Mouse (Mus musculus): ENCODE measurements around the gene Selenof. TPM values are rescaled to one million over a fixed set of nuclear protein-coding genes. Genes with fewer than 3 reads are reported as not detected.

Gene Selenof
- total RNA-seq, 2 experiments from 2014 or later = 141 to 147 TPM

DNA sequence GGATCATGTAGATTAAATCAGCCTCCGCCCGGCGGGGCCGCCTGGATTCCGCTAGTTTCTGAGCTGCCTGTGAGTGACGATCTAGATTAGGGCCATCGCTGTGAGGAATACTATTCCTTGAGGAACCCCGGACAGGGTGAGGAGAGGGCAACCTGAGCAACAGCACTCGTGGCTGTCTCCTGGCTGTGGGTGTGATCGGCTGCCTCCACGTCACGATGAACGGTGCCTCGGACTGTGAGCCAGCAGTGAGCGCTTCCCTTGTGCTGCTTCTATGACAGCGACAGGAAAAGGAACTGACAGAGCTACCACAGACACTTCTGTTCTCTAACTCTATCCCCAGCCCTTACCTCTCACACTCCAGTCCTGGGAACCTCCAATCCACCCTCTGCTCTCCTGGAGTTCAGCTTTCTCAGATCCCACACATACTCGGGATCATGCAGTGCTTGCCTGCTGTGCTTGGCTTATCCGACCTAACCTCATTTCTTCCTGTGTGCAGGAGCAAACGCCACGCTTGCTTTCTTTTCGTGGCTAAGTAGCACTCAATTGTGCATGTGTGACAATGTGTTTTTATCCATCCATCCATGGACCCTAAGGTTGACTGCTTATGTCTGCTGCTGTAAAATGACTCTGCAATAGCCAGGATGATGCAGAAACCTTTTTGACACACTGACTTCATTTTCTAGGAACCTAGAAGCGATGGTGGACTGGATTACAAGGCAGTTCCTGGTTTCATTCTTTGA, 8.4 kb upstream of the Selenof start:
- no peak for DNase-seq (ENCODE audit: low spot score)
- intact Hi-C loops (cut with DNase I) = no loop called here

DNA sequence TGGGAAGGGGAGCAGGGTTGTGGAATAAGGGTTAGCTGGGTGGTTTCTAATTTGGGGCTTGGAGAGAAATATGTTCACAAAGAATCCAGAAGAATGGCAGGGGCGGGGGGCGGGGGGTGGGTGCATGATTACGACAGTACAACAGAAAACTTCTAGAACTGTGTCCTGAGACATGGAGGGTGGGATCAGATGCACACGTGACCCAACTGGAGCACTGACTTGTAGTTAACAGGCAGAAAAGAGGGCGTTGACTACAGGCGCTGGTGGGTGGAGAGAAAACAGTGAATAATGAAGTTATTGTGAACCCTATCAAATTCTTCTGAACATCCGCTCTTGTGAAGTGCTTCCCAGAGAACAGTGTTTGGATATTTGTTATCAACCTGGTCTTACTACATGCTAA, 6.2 kb upstream of the Selenof start:
- intact Hi-C loops (cut with DNase I) = no loop called here
- no peak for DNase-seq (ENCODE audit: low spot score)

GRCm38 (mm10) chr3:144565212-144565611, 4.9 kb upstream of the Selenof start:
- intact Hi-C loops (cut with DNase I) = loop anchor here (5.0 kb wide), 3 partner anchors 33 to 127 kb away; no protein-coding TSS in a partner anchor
- no peak for DNase-seq (ENCODE audit: low spot score)

DNA sequence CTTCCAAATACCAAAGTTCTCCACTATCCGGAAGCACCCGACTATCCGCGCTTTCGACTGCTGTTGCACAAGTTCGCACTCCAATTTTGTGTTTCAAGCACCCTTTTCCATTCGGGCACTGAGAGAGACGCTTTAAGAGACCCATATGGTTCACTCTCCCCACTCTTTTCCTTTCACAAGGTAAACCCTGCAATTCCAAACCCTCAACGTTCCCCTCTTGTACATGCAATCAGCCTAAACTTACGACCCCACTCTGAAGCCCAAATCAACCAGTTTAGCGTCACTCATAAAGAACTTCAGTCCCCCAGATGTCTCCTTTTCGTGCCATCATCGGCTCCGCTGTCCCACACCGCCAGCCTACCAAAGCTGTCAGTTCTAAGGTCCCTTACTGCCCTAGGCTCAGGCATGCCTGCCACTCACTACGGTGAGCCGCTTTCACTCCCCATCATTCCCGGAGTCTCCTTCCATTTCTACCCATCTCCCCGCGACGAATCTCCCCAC, 1.2 kb upstream of the Selenof start:
- DNase-seq (ENCODE audit: low spot score) = no peak
- intact Hi-C loops (cut with DNase I) = loop anchor here (5.0 kb wide), 3 partner anchors 37 to 123 kb away; no protein-coding TSS in a partner anchor

- DNase-seq (ENCODE audit: low spot score) = peak; percentile 9
- intact Hi-C loops (cut with DNase I) = loop anchor here (5.0 kb wide), 3 partner anchors 37 to 123 kb away; no protein-coding TSS in a partner anchor
Observed at GRCm38 (mm10) chr3:144569401-144569971, 618 bp upstream of the Selenof start.

GRCm38 (mm10) chr3:144570816-144571487, 848 bp downstream of the Selenof start:
- DNase-seq (ENCODE audit: low spot score) = no peak
- intact Hi-C loops (cut with DNase I) = loop anchor here (2.0 to 5.0 kb wide), 2 partner anchors 46 to 150 kb away; partner anchors contain the start of gene Sh3glb1

DNA sequence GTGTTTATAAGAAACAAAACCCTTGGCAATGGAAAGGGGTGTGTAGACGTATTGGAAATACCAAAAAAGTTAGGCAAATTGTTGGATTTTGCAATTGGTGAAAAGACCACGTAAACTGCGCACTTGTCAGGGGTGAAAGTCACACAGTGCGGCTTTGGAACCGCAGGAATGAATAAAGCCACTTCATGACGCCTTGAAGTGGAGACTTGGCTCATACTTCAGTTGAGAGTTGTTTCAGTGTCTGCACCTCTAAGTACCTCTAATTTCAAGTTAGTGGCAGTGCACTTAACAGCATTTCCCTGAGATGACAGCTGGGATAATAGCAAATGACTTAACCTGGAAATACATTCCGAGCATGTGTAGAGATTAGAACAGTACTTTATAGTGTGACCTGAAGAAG, 4.2 kb downstream of the Selenof start:
- DNase-seq (ENCODE audit: low spot score) = no peak
- intact Hi-C loops (cut with DNase I) = loop anchor here (5.0 kb wide), 1 partner anchor 43 kb away; no protein-coding TSS in a partner anchor

GRCm38 (mm10) chr3:144577366-144578340, 7.5 kb downstream of the Selenof start:
- DNase-seq (ENCODE audit: low spot score) = no peak
- intact Hi-C loops (cut with DNase I) = no loop called here

DNA sequence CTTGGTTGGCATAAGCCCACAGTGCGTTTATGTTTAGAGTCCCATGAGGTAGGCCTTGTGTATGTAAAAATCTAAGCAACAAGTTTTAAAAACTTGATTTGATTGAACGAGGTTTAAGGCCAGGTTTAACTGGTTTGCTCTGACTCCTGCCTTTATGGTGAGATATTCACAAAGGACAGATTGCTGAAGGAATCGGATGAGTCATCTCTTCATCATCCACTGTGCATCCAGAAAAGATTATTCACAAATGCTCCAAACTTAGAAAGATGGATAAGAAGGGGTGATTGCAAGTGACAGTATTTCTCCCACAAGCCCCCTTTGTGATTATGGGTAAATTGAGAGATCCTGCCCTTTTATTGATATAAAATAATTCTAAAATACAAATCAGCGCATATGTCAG, 8.8 kb downstream of the Selenof start:
- DNase-seq (ENCODE audit: low spot score) = no peak

DNA sequence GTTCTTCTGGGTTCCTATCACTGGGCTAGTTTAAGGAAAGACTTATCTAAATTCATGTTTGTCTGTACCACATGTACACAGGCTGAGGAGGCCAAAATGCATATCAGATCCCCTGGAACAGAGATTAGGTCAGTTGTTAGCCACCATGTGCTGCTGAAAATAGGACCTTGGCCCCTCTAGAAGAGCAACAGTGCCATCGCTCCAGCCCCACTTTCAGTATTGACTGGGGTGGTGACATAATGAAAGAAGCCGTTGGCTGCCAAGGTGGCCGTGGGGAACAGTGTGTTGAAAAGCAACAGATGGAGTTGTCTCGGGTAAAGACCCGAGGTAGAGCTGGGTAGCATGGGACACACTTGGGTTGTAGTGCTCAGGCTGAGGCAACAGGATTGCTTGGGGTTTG, 9.7 kb downstream of the Selenof start:
- intact Hi-C loops (cut with DNase I) = no loop called here
- DNase-seq (ENCODE audit: low spot score) = no peak

More for the DNA sequence above, 8.8 kb downstream of the Selenof start:
- intact Hi-C loops (cut with DNase I) = no loop called here

DNA sequence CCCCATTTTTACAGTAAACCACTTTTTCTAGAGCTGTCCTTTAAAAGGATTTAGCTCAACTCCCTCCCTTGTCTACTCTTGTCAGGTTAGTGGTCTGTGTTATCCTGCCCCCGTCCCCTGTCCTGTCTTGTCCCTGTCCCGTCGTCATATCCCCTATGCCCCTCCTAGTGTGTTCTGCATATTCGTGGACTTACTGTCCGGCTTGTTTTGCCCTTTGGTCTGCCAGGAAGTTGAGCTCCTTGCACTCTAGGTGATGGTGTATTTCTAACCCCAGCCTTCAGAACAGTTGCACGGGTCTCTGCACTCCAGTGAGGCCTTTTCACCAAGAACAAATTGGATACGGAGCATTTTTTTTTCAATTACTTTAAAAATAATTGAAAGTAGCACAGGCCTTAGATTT, 10.2 kb downstream of the Selenof start:
- no peak for DNase-seq (ENCODE audit: low spot score)
- intact Hi-C loops (cut with DNase I) = no loop called here

- DNase-seq (ENCODE audit: low spot score) = no peak
- intact Hi-C loops (cut with DNase I) = no loop called here
Observed at GRCm38 (mm10) chr3:144581842-144582241, 11.7 kb downstream of the Selenof start.

DNA sequence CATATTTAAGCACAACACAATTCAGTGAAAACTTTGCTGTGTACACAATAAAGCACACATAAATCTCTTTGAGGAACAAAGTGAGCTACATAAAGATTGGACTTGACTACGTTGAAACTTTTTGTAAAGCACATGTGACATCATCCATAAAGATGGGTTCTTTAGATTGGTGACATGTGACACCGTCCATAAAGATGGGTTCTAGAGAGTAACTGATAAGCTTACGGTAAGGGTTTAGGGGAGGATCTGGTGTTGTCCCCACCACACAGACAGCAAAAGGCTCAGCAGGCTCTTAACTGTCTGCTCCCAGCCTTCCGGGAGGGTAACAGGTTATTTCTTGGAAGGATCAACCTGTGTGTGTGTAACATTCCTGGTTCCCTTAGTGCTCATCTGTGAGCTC, 12.2 kb downstream of the Selenof start:
- no peak for DNase-seq (ENCODE audit: low spot score)
- intact Hi-C loops (cut with DNase I) = no loop called here

- DNase-seq (ENCODE audit: low spot score) = no peak
- intact Hi-C loops (cut with DNase I) = no loop called here
Observed at GRCm38 (mm10) chr3:144583789-144584188, 13.7 kb downstream of the Selenof start.

GRCm38 (mm10) chr3:144584789-144585553, 14.9 kb downstream of the Selenof start:
- DNase-seq (ENCODE audit: low spot score) = no peak
- intact Hi-C loops (cut with DNase I) = no loop called here

DNA sequence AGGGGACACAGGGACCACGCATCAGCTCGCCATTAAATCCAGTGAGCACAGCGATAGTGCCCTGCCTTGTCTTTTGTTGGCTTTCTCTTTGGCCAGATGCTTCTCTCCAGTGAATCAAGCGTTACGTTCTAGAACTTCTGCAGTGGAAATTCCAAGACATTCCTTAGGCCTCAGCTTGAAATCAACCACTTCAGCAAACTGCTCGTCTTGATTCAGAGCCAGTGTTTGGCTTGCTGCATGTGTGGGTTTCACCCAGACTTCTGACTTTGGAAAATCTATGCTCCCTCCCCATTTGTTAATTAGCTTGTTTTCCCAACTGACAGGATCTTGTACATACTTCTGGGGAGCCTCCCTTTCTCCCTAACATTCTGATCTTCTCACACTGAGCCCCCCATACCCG, 16.6 kb downstream of the Selenof start:
- no peak for DNase-seq (ENCODE audit: low spot score)
- intact Hi-C loops (cut with DNase I) = no loop called here

GRCm38 (mm10) chr3:144589189-144589890, 19.2 kb downstream of the Selenof start:
- DNase-seq (ENCODE audit: low spot score) = no peak
- intact Hi-C loops (cut with DNase I) = no loop called here

Measured in heart, postnatal 25 days (tissue).